Mouse (Mus musculus) thymus, adult 2 months (tissue): Measurements from ENCODE around the gene Pgls.

ENCODE experiments used
- CTCF ChIP-seq: fragments of 200-500 bp; IDR thresholded peaks from 2 replicates; pipeline ENCODE4 v1.5.1; 2012; ENCODE audit warnings: mild to moderate bottlenecking, control low read depth, low read length, moderate library complexity, borderline replicate concordance; ENCODE audit not compliant: control insufficient read depth, poor library complexity, insufficient read depth; ENCODE audit errors: extremely low read depth
- POLR2A ChIP-seq: fragments of 200-500 bp; IDR thresholded peaks from 2 replicates; pipeline ENCODE4 v1.6.1; 2012; ENCODE audit warnings: mild to moderate bottlenecking, low read length, control low read depth, moderate library complexity; ENCODE audit not compliant: control insufficient read depth, poor library complexity, insufficient read depth; ENCODE audit errors: extremely low read depth

- TF ChIP-seq CTCF (no peak), POLR2A (no peak)
These were observed 20.2 kb downstream of the Pgls start for GRCm38 (mm10) chr8:71612141-71612540.
